In the genomic region with DNA sequence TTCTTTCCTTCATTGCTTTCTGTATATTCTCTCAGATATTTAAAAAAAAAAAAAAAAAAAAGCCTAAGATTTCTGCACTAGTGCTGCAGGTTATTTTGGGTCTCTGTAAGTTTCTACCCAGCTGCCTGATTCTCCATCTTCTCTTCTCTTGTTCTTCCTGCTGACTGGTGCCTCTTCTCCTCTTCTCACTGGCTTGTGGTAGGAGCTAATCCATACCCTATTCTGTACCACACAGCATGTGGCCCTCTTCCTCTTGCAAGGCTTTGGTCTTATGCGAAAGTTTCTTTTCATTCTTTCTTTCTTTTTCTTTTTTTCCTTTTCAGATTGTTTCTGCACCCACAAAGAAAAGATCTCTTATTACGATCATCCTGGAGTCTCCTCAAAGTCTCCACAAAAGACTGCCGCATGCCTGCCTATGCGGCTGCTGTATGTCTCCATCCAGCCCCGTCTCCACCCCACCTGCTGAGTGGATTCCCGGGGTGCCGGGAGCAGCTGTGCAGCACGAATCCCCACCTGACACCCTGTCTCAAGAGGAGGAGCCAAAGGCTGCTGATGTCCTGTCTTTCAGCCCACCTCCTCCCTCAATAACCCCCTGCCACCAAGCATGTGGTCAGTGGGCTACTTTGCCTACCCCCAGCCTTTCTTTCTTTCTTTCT, we compare ENCODE assay signal across 11 mouse cellular contexts.
DNase-seq lines count a peak whose midpoint lies in the region; ATAC-seq and TF ChIP-seq lines count a peak whose summit lies in the region.
"Had no signal": no experiment of that assay in that cellular context is flagged by ENCODE, and none has a peak within 500 bp of the region (broad histone marks: within the 10 kb centered on the region; RNA-seq: fewer than 3 reads in every experiment).

No protein-coding gene starts in this region.

- no peak for TF ChIP-seq CTCF in layer of hippocampus, adult 2 months (conservative IDR thresholded peaks at IDR 0.05)

- DNase-seq in layer of hippocampus, adult 2 months (ENCODE audit: low spot score in 2 of 2) = no peak
- DNase-seq in layer of hippocampus, adult 8-10 months (ENCODE audit: low spot score in 2 of 2) = no peak
- peak; percentile 55 for DNase-seq in forebrain, embryonic 14.5 days (ENCODE audit: low spot score)
- peak; percentile 22 for DNase-seq in mesoderm, embryonic 11.5 days (ENCODE audit: low read depth, low spot score)
- no peak for DNase-seq in layer of hippocampus, adult 18-20 months (ENCODE audit: low spot score in 2 of 2)
- DNase-seq: kidney, adult 2 months; thymus, postnatal 25 days had no signal

- peak; percentile 66 for ATAC-seq in forebrain, embryonic 14.5 days
- ATAC-seq in neural tube, embryonic 15.5 days (ENCODE audit: low FRiP score) = peak; percentile 30; the same call in 1 of the 2 replicates
- ATAC-seq in heart, embryonic 12.5 days (ENCODE audit: insufficient number of reproducible peaks, low FRiP score) = no peak
- no peak for ATAC-seq in kidney, embryonic 14.5 days (ENCODE audit: low FRiP score, low TSS enrichment)

- no peak overlapping the region for H3K27ac ChIP-seq in layer of hippocampus, adult 2 months
- H3K27ac ChIP-seq in forebrain, embryonic 14.5 days (ENCODE audit: low read depth, low read length) = peak overlapping the region; percentile 85
- H3K27ac ChIP-seq in neural tube, embryonic 15.5 days (replicated peaks) = peak overlapping the region; percentile 69
- H3K27ac ChIP-seq in heart, embryonic 12.5 days (ENCODE audit: poor library complexity, severe bottlenecking) = no peak overlapping the region
- no peak overlapping the region for H3K27ac ChIP-seq in kidney, embryonic 14.5 days (ENCODE audit: low read depth, low read length)
- H3K27ac ChIP-seq: lung, embryonic 15.5 days had no signal

- H3K27me3 ChIP-seq in forebrain, embryonic 14.5 days (replicated peaks; ENCODE audit: control insufficient read depth, insufficient read depth, low read length) = peaks cover 5% of the 10 kb centered on the region; the same call in 1 of the 2 replicates
- peaks cover 12% of the 10 kb centered on the region for H3K27me3 ChIP-seq in neural tube, embryonic 15.5 days (replicated peaks)
- peaks cover 62% of the 10 kb centered on the region for H3K27me3 ChIP-seq in heart, embryonic 12.5 days (replicated peaks)
- H3K27me3 ChIP-seq in kidney, embryonic 14.5 days (ENCODE audit: control insufficient read depth, insufficient read depth, low read length) = peaks cover 6% of the 10 kb centered on the region

- H3K4me1 ChIP-seq in forebrain, embryonic 14.5 days (ENCODE audit: control insufficient read depth, insufficient read depth, low read length) = peaks cover 13% of the 10 kb centered on the region
- peaks cover 30% of the 10 kb centered on the region for H3K4me1 ChIP-seq in neural tube, embryonic 15.5 days
- no peaks in the 10 kb centered on the region for H3K4me1 ChIP-seq in heart, embryonic 12.5 days (replicated peaks)
- no peaks in the 10 kb centered on the region for H3K4me1 ChIP-seq in kidney, embryonic 14.5 days (ENCODE audit: control insufficient read depth, insufficient read depth, low read length)
- H3K4me1 ChIP-seq: lung, embryonic 15.5 days had no signal

- WGBS in forebrain, embryonic 14.5 days = 1% methylated on average over 8 of the region's 8 CpGs
- WGBS in neural tube, embryonic 15.5 days = 1% methylated on average over 8 of the region's 8 CpGs
- WGBS in heart, embryonic 12.5 days = 13% methylated on average over 8 of the region's 8 CpGs
- WGBS in kidney, embryonic 14.5 days = 5% methylated on average over 8 of the region's 8 CpGs

- H3K4me2 ChIP-seq in forebrain, embryonic 14.5 days (ENCODE audit: low read length) = peak overlapping the region; percentile 43
- H3K4me2 ChIP-seq in neural tube, embryonic 15.5 days = peak overlapping the region; percentile 47
- H3K4me2 ChIP-seq in heart, embryonic 12.5 days = no peak overlapping the region
- H3K4me2 ChIP-seq in kidney, embryonic 14.5 days (replicated peaks; ENCODE audit: low read depth, low read length) = no peak overlapping the region
- H3K4me2 ChIP-seq: lung, embryonic 15.5 days had no signal

- peak overlapping the region; percentile 34; the same call in 1 of the 2 replicates for H3K4me3 ChIP-seq in layer of hippocampus, adult 2 months
- H3K4me3 ChIP-seq in forebrain, embryonic 14.5 days (ENCODE audit: low read depth, low read length) = peak overlapping the region; percentile 1
- H3K4me3 ChIP-seq in neural tube, embryonic 15.5 days (replicated peaks) = 0 out of 2 replicates have a peak overlapping the region, but pooled peaks have one; percentile 0
- H3K4me3 ChIP-seq in heart, embryonic 12.5 days = no peak overlapping the region
- H3K4me3 ChIP-seq in kidney, embryonic 14.5 days (ENCODE audit: low read length) = no peak overlapping the region
- H3K4me3 ChIP-seq: lung, embryonic 15.5 days had no signal

- H3K9ac ChIP-seq in forebrain, embryonic 14.5 days (ENCODE audit: low read length) = peak overlapping the region; percentile 43; the same call in 1 of the 2 replicates
- H3K9ac ChIP-seq in neural tube, embryonic 15.5 days (replicated peaks) = no peak overlapping the region
- H3K9ac ChIP-seq in heart, embryonic 12.5 days = no peak overlapping the region
- no peak overlapping the region for H3K9ac ChIP-seq in kidney, embryonic 14.5 days (ENCODE audit: low read depth, low read length)
- H3K9ac ChIP-seq: lung, embryonic 15.5 days had no signal

- no peaks in the 10 kb centered on the region for H3K9me3 ChIP-seq in forebrain, embryonic 14.5 days (replicated peaks; ENCODE audit: control insufficient read depth, low read length)
- no peaks in the 10 kb centered on the region for H3K9me3 ChIP-seq in neural tube, embryonic 15.5 days (replicated peaks)
- H3K9me3 ChIP-seq in heart, embryonic 12.5 days (replicated peaks) = no peaks in the 10 kb centered on the region
- no peaks in the 10 kb centered on the region for H3K9me3 ChIP-seq in kidney, embryonic 14.5 days (ENCODE audit: control insufficient read depth, low read length)
- H3K9me3 ChIP-seq: lung, embryonic 15.5 days had no signal

- no peaks in the 10 kb centered on the region for H3K36me3 ChIP-seq in forebrain, embryonic 14.5 days (ENCODE audit: control insufficient read depth, insufficient read depth, low read length)
- H3K36me3 ChIP-seq in neural tube, embryonic 15.5 days = no peaks in the 10 kb centered on the region
- H3K36me3 ChIP-seq in heart, embryonic 12.5 days = no peaks in the 10 kb centered on the region
- H3K36me3 ChIP-seq in kidney, embryonic 14.5 days (ENCODE audit: control insufficient read depth, insufficient read depth, low read length) = no peaks in the 10 kb centered on the region
- H3K36me3 ChIP-seq: lung, embryonic 15.5 days had no signal

Comparison
In these comparisons a context has a peak if more than half of its experiments do, and no peak if none do; other contexts are left out.
1. DNase-seq: peak in forebrain, embryonic 14.5 days (single experiment) and mesoderm, embryonic 11.5 days (single experiment); none in layer of hippocampus, adult 2 months (0 of 2), layer of hippocampus, adult 8-10 months (0 of 2) and layer of hippocampus, adult 18-20 months (0 of 2).
2. H3K27ac ChIP-seq: peak in forebrain, embryonic 14.5 days (single experiment) and neural tube, embryonic 15.5 days (single experiment); none in layer of hippocampus, adult 2 months (single experiment), heart, embryonic 12.5 days (single experiment) and kidney, embryonic 14.5 days (single experiment).
3. H3K4me3 ChIP-seq: peak in layer of hippocampus, adult 2 months (single experiment), forebrain, embryonic 14.5 days (single experiment) and neural tube, embryonic 15.5 days (single experiment); none in heart, embryonic 12.5 days (single experiment) and kidney, embryonic 14.5 days (single experiment).
4. ATAC-seq: peak in forebrain, embryonic 14.5 days (single experiment) and neural tube, embryonic 15.5 days (single experiment); none in heart, embryonic 12.5 days (single experiment) and kidney, embryonic 14.5 days (single experiment).
5. H3K4me2 ChIP-seq: peak in forebrain, embryonic 14.5 days (single experiment) and neural tube, embryonic 15.5 days (single experiment); none in heart, embryonic 12.5 days (single experiment) and kidney, embryonic 14.5 days (single experiment).